Mouse (Mus musculus) embryonic facial prominence, embryonic 14.5 days (tissue): ENCODE measurements around the gene Slit1. TPM values are rescaled to one million over a fixed set of nuclear protein-coding genes. Genes with fewer than 3 reads are reported as not detected.

Experiments
- ATAC-seq: fragments of 200-750 bp; cut with Nextera tagmentation; 2 replicates; pipeline ENCODE4 v1.8.0; 2017; ENCODE audit warnings: low read depth, moderate number of reproducible peaks, moderate TSS enrichment
- DNase-seq: peaks from one replicate; pipeline ENCODE4 v3.0.0-alpha.2; 2015; ENCODE audit warnings: low spot score
- H3K27ac ChIP-seq: fragments of 300-500 bp; sonication (generic); replicated peaks from 2 replicates; pipeline ENCODE4 v1.5.1; 2014; ENCODE audit warnings: low read depth, mild to moderate bottlenecking, low read length, moderate library complexity
- H3K27me3 ChIP-seq: fragments of 300-500 bp; sonication (generic); replicated peaks from 2 replicates; pipeline ENCODE4 v1.6.1; 2014; ENCODE audit warnings: low read length; ENCODE audit not compliant: control insufficient read depth, insufficient read depth
- H3K36me3 ChIP-seq: fragments of 300-500 bp; sonication (generic); 2 replicates; pipeline ENCODE4 v1.6.1; 2014; ENCODE audit warnings: low read length, mixed read lengths; ENCODE audit not compliant: control insufficient read depth, insufficient read depth
- H3K4me1 ChIP-seq: fragments of 300-500 bp; sonication (generic); 2 replicates; pipeline ENCODE4 v1.6.1; 2014; ENCODE audit warnings: antibody characterized with exemption, low read length; ENCODE audit not compliant: control insufficient read depth, insufficient read depth
- H3K4me2 ChIP-seq: fragments of 300-500 bp; sonication (generic); 2 replicates; pipeline ENCODE4 v1.6.1; 2014; ENCODE audit warnings: low read depth, mild to moderate bottlenecking, low read length, moderate library complexity, mixed read lengths
- H3K4me3 ChIP-seq: fragments of 300-500 bp; sonication (generic); 2 replicates; pipeline ENCODE4 v1.5.1; 2014; ENCODE audit warnings: low read depth, mild to moderate bottlenecking, low read length
- H3K9ac ChIP-seq: fragments of 300-500 bp; sonication (generic); 2 replicates; pipeline ENCODE4 v1.6.1; 2014; ENCODE audit warnings: low read depth, mild to moderate bottlenecking, low read length, moderate library complexity, mixed read lengths
- H3K9me3 ChIP-seq: fragments of 300-500 bp; sonication (generic); 2 replicates; pipeline ENCODE4 v1.6.1; 2016; ENCODE audit warnings: low read length; ENCODE audit not compliant: control insufficient read depth
- WGBS: fragments of 180-500 bp; shearing (Covaris S2); extraction: QIAGEN DNeasy Blood & Tissue Kit; methylation state at CpG from one replicate; pipeline ENCODE4 v1.1.7; 2014; 5-methylcytosine and 5-hydroxymethylcytosine counted together
- microRNA-seq: library from miRNA; unstranded; fragments of <30 nt; microRNA quantifications from one replicate; pipeline ENCODE4, GENCODE M21; 2016; ENCODE audit warnings: borderline number of aligned reads
- polyA plus RNA-seq: library from polyadenylated mRNA; unstranded; fragments of >200 nt; fragmentation: Nextera tagmentation; extraction: Ambion mirVana; gene quantifications from 2 replicates; pipeline ENCODE4 v1.2.1, GENCODE M21; 2014

Slit1 gene
- polyA plus RNA-seq, 1 experiment from 2014 or later: 1.7 TPM

GRCm38 (mm10) chr19:41557491-41557890 lies 186.0 kb downstream of the Slit1 start:
- H3K27me3 ChIP-seq: no peaks in the 10 kb centered on the region
- H3K9me3 ChIP-seq: no peaks in the 10 kb centered on the region
- no peaks in the 10 kb centered on the region for H3K4me1 ChIP-seq
- 87% methylated on average over 4 of the region's 4 CpGs for WGBS
- no peak overlapping the region for H3K4me2 ChIP-seq
- H3K36me3 ChIP-seq: peaks cover 41% of the 10 kb centered on the region
- DNase-seq (no peak), ATAC-seq (no peak)
- no peak overlapping the region for H3K27ac ChIP-seq
- H3K4me3 ChIP-seq: no peak overlapping the region
- H3K9ac ChIP-seq: no peak overlapping the region

- no peak for ATAC-seq
- no peak for DNase-seq
- no peak overlapping the region for H3K9ac ChIP-seq
- H3K27ac ChIP-seq: no peak overlapping the region
- peaks cover 42% of the 10 kb centered on the region for H3K36me3 ChIP-seq
- WGBS: 87% methylated on average over 4 of the region's 4 CpGs
- no peak overlapping the region for H3K4me2 ChIP-seq
- no peaks in the 10 kb centered on the region for H3K9me3 ChIP-seq
- H3K4me1 ChIP-seq: no peaks in the 10 kb centered on the region
- no peaks in the 10 kb centered on the region for H3K27me3 ChIP-seq
- no peak overlapping the region for H3K4me3 ChIP-seq
Measured at GRCm38 (mm10) chr19:41556981-41557380, 186.5 kb downstream of the Slit1 start.

Small RNA genes within 50 kb of the gene (microRNA-seq; reads per million reads assigned to microRNA genes)
- not detected for gene Mir8091

Other genes with a start within 250 kb of the Slit1 start
- 3.5 and 3.8 TPM in 2 replicates for gene Gm340, start 161.3 kb downstream of the Slit1 start, polyA plus RNA-seq
- gene Arhgap19, start 58.4 kb upstream of the Slit1 start, polyA plus RNA-seq: 17.5 and 21.2 TPM in 2 replicates
- 4.5 and 6.4 TPM in 2 replicates for gene Frat1, start 86.3 kb upstream of the Slit1 start, polyA plus RNA-seq
- gene Frat2, start 104.5 kb upstream of the Slit1 start, polyA plus RNA-seq: 2.8 and 3.2 TPM in 2 replicates
- gene Rrp12, start 152.5 kb upstream of the Slit1 start, polyA plus RNA-seq: 13.8 and 15.0 TPM in 2 replicates
- 522 and 549 TPM in 2 replicates for gene Pgam1, start 168.3 kb upstream of the Slit1 start, polyA plus RNA-seq
- 67.8 and 71.3 TPM in 2 replicates for gene Exosc1, start 189.8 kb upstream of the Slit1 start, polyA plus RNA-seq
- gene Zdhhc16, start 189.8 kb upstream of the Slit1 start, polyA plus RNA-seq: 69.1 and 72.4 TPM in 2 replicates
- 27.5 and 35.2 TPM in 2 replicates for gene Mms19, start 237.5 kb upstream of the Slit1 start, polyA plus RNA-seq
- gene Ubtd1, start 238.1 kb upstream of the Slit1 start, polyA plus RNA-seq: 18.7 and 20.8 TPM in 2 replicates